Mouse (Mus musculus) bone marrow macrophage, adult 2 months (primary cell): ENCODE measurements around the gene Kcnj8. TPM values are rescaled to one million over a fixed set of nuclear protein-coding genes. Genes with fewer than 3 reads are reported as not detected.
"Not testable (repeated sequence)": the region's sequence is repeated elsewhere in the genome, so short reads cannot be mapped to it uniquely, and the experiment has no call there.

Source experiments
- H3K27ac ChIP-seq: 2 replicates; pipeline ENCODE4 v1.5.1; 2012; ENCODE audit warnings: low read depth, low read length; ENCODE audit not compliant: insufficient read depth
- H3K4me1 ChIP-seq: 2 replicates; pipeline ENCODE4 v1.6.1; 2012; ENCODE audit warnings: low read length; ENCODE audit not compliant: control insufficient read depth, insufficient read depth
- H3K4me3 ChIP-seq: 2 replicates; pipeline ENCODE4 v1.5.1; 2012; ENCODE audit warnings: mild to moderate bottlenecking, low read length, moderate library complexity; ENCODE audit not compliant: insufficient read depth
- CTCF ChIP-seq: IDR thresholded peaks from 2 replicates; pipeline ENCODE4 v1.5.1; 2012; ENCODE audit warnings: low read depth, mild to moderate bottlenecking, low read length, moderate library complexity
- POLR2A ChIP-seq: IDR thresholded peaks from 2 replicates; pipeline ENCODE4 v1.6.1; 2012; ENCODE audit warnings: mild to moderate bottlenecking, low read depth, low read length, borderline replicate concordance
- polyA plus RNA-seq: library from polyadenylated mRNA; stranded (reverse); fragments of >200 nt; gene quantifications from 2 replicates; pipeline ENCODE4 v1.2.4, GENCODE M21; 2012; ENCODE audit not compliant: missing spikeins, insufficient read depth, insufficient read length

Kcnj8 gene
- polyA plus RNA-seq, 1 experiment = not detected

GRCm38 (mm10) chr6:142532686-142533085, 38.7 kb downstream of the Kcnj8 start:
- no peak overlapping the region for H3K4me3 ChIP-seq
- TF ChIP-seq POLR2A = no peak
- TF ChIP-seq CTCF = no peak
- no peak overlapping the region for H3K27ac ChIP-seq
- no peaks in the 10 kb centered on the region for H3K4me1 ChIP-seq

GRCm38 (mm10) chr6:142532141-142532540, 39.3 kb downstream of the Kcnj8 start:
- Histone ChIP-seq H3K4me1 (no peaks in the 10 kb centered on the region), H3K27ac (no peak overlapping the region), H3K4me3 (no peak overlapping the region)
- no peak for TF ChIP-seq CTCF
- no peak for TF ChIP-seq POLR2A

GRCm38 (mm10) chr6:142530378-142530777, 41.0 kb downstream of the Kcnj8 start:
- Histone ChIP-seq H3K4me3 (no peak overlapping the region), H3K4me1 (no peaks in the 10 kb centered on the region), H3K27ac (no peak overlapping the region)
- TF ChIP-seq POLR2A = no peak
- TF ChIP-seq CTCF = no peak

GRCm38 (mm10) chr6:142529680-142530079, 41.7 kb downstream of the Kcnj8 start:
- no peak overlapping the region for H3K4me3 ChIP-seq
- H3K27ac ChIP-seq = no peak overlapping the region
- no peaks in the 10 kb centered on the region for H3K4me1 ChIP-seq
- TF ChIP-seq POLR2A (no peak), CTCF (no peak)

- H3K4me3 ChIP-seq = no peak overlapping the region
- TF ChIP-seq CTCF (no peak), POLR2A (no peak)
- no peaks in the 10 kb centered on the region for H3K4me1 ChIP-seq
- no peak overlapping the region for H3K27ac ChIP-seq
Measured at GRCm38 (mm10) chr6:142527931-142528562, 43.4 kb downstream of the Kcnj8 start.

- no peak overlapping the region for H3K4me3 ChIP-seq
- H3K27ac ChIP-seq = no peak overlapping the region
- TF ChIP-seq POLR2A (no peak), CTCF (peak; percentile 44; the same call in 1 of the 2 replicates)
- no peaks in the 10 kb centered on the region for H3K4me1 ChIP-seq
Measured at GRCm38 (mm10) chr6:142524635-142525308, 46.6 kb downstream of the Kcnj8 start.

GRCm38 (mm10) chr6:142521591-142522110, 49.8 kb downstream of the Kcnj8 start:
- H3K4me1 ChIP-seq = no peaks in the 10 kb centered on the region
- TF ChIP-seq CTCF (no peak), POLR2A (no peak)
- H3K27ac ChIP-seq = no peak overlapping the region
- no peak overlapping the region for H3K4me3 ChIP-seq

GRCm38 (mm10) chr6:142519110-142519509, 52.3 kb downstream of the Kcnj8 start:
- Histone ChIP-seq H3K4me3 (no peak overlapping the region), H3K27ac (no peak overlapping the region), H3K4me1 (no peaks in the 10 kb centered on the region)
- TF ChIP-seq CTCF (peak; percentile 16; the same call in 1 of the 2 replicates), POLR2A (no peak)

- not testable (repeated sequence) for H3K27ac ChIP-seq, H3K4me1 ChIP-seq, H3K4me3 ChIP-seq
Measured at GRCm38 (mm10) chr6:142515379-142515778, 56.0 kb downstream of the Kcnj8 start.

- Histone ChIP-seq H3K4me1 (no peaks in the 10 kb centered on the region), H3K27ac (no peak overlapping the region), H3K4me3 (no peak overlapping the region)
- TF ChIP-seq CTCF (no peak), POLR2A (no peak)
Measured at GRCm38 (mm10) chr6:142514912-142515311, 56.5 kb downstream of the Kcnj8 start.

Other genes starting within 250 kb of the Kcnj8 start
- not detected in 2 replicates for gene Slco1a5, start 248.6 kb downstream of the Kcnj8 start, polyA plus RNA-seq
- gene Pyroxd1, start 226.0 kb downstream of the Kcnj8 start, polyA plus RNA-seq = 11.1 and 11.9 TPM in 2 replicates
- 24.7 and 32.4 TPM in 2 replicates for gene Recql, start 184.5 kb downstream of the Kcnj8 start, polyA plus RNA-seq
- gene Golt1b, start 184.4 kb downstream of the Kcnj8 start, polyA plus RNA-seq = 18.9 and 29.6 TPM in 2 replicates
- 0.49 TPM in 1 of 2 replicates, not detected in the other for gene Spx, start 158.2 kb downstream of the Kcnj8 start, polyA plus RNA-seq
- gene Gys2, start 98.5 kb downstream of the Kcnj8 start, polyA plus RNA-seq = not detected in 2 replicates
- 16.1 and 17.0 TPM in 2 replicates for gene Ldhb, start 63.7 kb downstream of the Kcnj8 start, polyA plus RNA-seq
- gene Abcc9, start 130.7 kb upstream of the Kcnj8 start, polyA plus RNA-seq = not detected in 2 replicates
- 62.1 and 66.9 TPM in 2 replicates for gene Cmas, start 185.1 kb upstream of the Kcnj8 start, polyA plus RNA-seq
- gene Sult6b2, start 232.9 kb upstream of the Kcnj8 start, polyA plus RNA-seq = not detected in 2 replicates